Mouse (Mus musculus) hindbrain, embryonic 11.5 days (tissue): ENCODE results near the gene Cfap206. TPM values are rescaled to one million over a fixed set of nuclear protein-coding genes. Genes with fewer than 3 reads are reported as not detected.

Source experiments
- ATAC-seq: fragments of 200-750 bp; cut with Nextera tagmentation; 2 replicates; pipeline ENCODE4 v1.8.0; 2017; ENCODE audit warnings: mild to moderate bottlenecking, moderate TSS enrichment, moderate library complexity; ENCODE audit not compliant: low FRiP score
- DNase-seq: peaks from one replicate; pipeline ENCODE4 v3.0.0-alpha.2; 2015; ENCODE audit warnings: low spot score
- H3K27ac ChIP-seq: fragments of 300-500 bp; sonication (generic); 2 replicates; pipeline ENCODE4 v1.5.1; 2014; ENCODE audit warnings: mild to moderate bottlenecking, low read depth, low read length
- H3K27me3 ChIP-seq: fragments of 300-500 bp; sonication (generic); 2 replicates; pipeline ENCODE4 v1.6.1; 2014; ENCODE audit warnings: mild to moderate bottlenecking, low read length, moderate library complexity, mixed read lengths; ENCODE audit not compliant: control insufficient read depth, insufficient read depth
- H3K36me3 ChIP-seq: fragments of 300-500 bp; sonication (generic); 2 replicates; pipeline ENCODE4 v1.6.1; 2014; ENCODE audit warnings: mild to moderate bottlenecking, low read length, moderate library complexity, mixed read lengths; ENCODE audit not compliant: control insufficient read depth, insufficient read depth
- H3K4me1 ChIP-seq: fragments of 300-500 bp; sonication (generic); replicated peaks from 2 replicates; pipeline ENCODE4 v1.6.1; 2014; ENCODE audit warnings: low read length, mixed read lengths; ENCODE audit not compliant: control insufficient read depth, insufficient read depth
- H3K4me2 ChIP-seq: fragments of 300-500 bp; sonication (generic); replicated peaks from 2 replicates; pipeline ENCODE4 v1.6.1; 2014; ENCODE audit warnings: mild to moderate bottlenecking, low read depth, low read length
- H3K4me3 ChIP-seq: fragments of 300-500 bp; sonication (generic); 2 replicates; pipeline ENCODE4 v1.5.1; 2014; ENCODE audit warnings: low read depth, low read length
- H3K9ac ChIP-seq: fragments of 300-500 bp; sonication (generic); 2 replicates; pipeline ENCODE4 v1.6.1; 2014; ENCODE audit warnings: low read depth, low read length
- H3K9me3 ChIP-seq: fragments of 300-500 bp; sonication (generic); 2 replicates; pipeline ENCODE4 v1.6.1; 2016; ENCODE audit warnings: low read length; ENCODE audit not compliant: control insufficient read depth
- WGBS: fragments of 180-500 bp; shearing (Covaris S2); extraction: QIAGEN DNeasy Blood & Tissue Kit; methylation state at CpG from one replicate; pipeline ENCODE4 v1.1.7; 2014; 5-methylcytosine and 5-hydroxymethylcytosine counted together
- polyA plus RNA-seq: library from polyadenylated mRNA; unstranded; fragments of >200 nt; fragmentation: Nextera tagmentation; extraction: Ambion mirVana; gene quantifications from 2 replicates; pipeline ENCODE4 v1.2.1, GENCODE M21; 2014

The Cfap206 gene
- polyA plus RNA-seq, 1 experiment from 2014 or later, result 4.5 TPM

GRCm38 (mm10) chr4:34701528-34701927 lies 28.5 kb downstream of the Cfap206 start:
- H3K9ac ChIP-seq, result no peak overlapping the region
- no peaks in the 10 kb centered on the region for H3K27me3 ChIP-seq
- no peaks in the 10 kb centered on the region for H3K9me3 ChIP-seq
- no peak overlapping the region for H3K4me3 ChIP-seq
- H3K36me3 ChIP-seq, result no peaks in the 10 kb centered on the region
- WGBS, result 53% methylated on average over 5 of the region's 5 CpGs
- no peak for ATAC-seq
- no peaks in the 10 kb centered on the region for H3K4me1 ChIP-seq
- DNase-seq, result peak; percentile 73
- no peak overlapping the region for H3K27ac ChIP-seq
- H3K4me2 ChIP-seq, result no peak overlapping the region

- H3K9me3 ChIP-seq, result no peaks in the 10 kb centered on the region
These were observed 42.0 kb downstream of the Cfap206 start for GRCm38 (mm10) chr4:34688021-34688420.

GRCm38 (mm10) chr4:34686874-34687567 lies 43.0 kb downstream of the Cfap206 start, which contains the start of gene Slc35a1:
Slc35a1 (minus strand) TSS chr4:34687438.
- H3K9me3 ChIP-seq, result no peaks in the 10 kb centered on the region
- no peaks in the 10 kb centered on the region for H3K4me1 ChIP-seq
- H3K4me3 ChIP-seq, result peak within 1 kb of the TSS; percentile 73
- no peaks in the 10 kb centered on the region for H3K27me3 ChIP-seq
- DNase-seq, result peak; percentile 91
- H3K9ac ChIP-seq, result peak within 1 kb of the TSS; percentile 94
- WGBS, result under 1% methylated on average over 61 of the region's 65 CpGs
- peak; percentile 98 for ATAC-seq
- no peaks in the 10 kb centered on the region for H3K36me3 ChIP-seq
- peak within 1 kb of the TSS; percentile 96 for H3K27ac ChIP-seq
- H3K4me2 ChIP-seq, result peak within 1 kb of the TSS; percentile 47

More at GRCm38 (mm10) chr4:34688021-34688420, 42.0 kb downstream of the Cfap206 start:
- H3K27ac ChIP-seq, result no peak overlapping the region
- no peaks in the 10 kb centered on the region for H3K36me3 ChIP-seq
- H3K4me2 ChIP-seq, result no peak overlapping the region
- no peaks in the 10 kb centered on the region for H3K27me3 ChIP-seq
- peak; percentile 9 for DNase-seq
- H3K9ac ChIP-seq, result no peak overlapping the region
- no peaks in the 10 kb centered on the region for H3K4me1 ChIP-seq
- no peak overlapping the region for H3K4me3 ChIP-seq
- no peak for ATAC-seq
- WGBS, result 86% methylated on average over 3 of the region's 3 CpGs

GRCm38 (mm10) chr4:34680530-34680929 lies 49.5 kb downstream of the Cfap206 start:
- 86% methylated on average over 5 of the region's 5 CpGs for WGBS
- Histone ChIP-seq H3K36me3 (no peaks in the 10 kb centered on the region), H3K4me1 (no peaks in the 10 kb centered on the region), H3K4me2 (no peak overlapping the region), H3K9ac (no peak overlapping the region), H3K9me3 (no peaks in the 10 kb centered on the region), H3K27ac (no peak overlapping the region), H3K4me3 (no peak overlapping the region), H3K27me3 (no peaks in the 10 kb centered on the region)
- no peak for ATAC-seq
- no peak for DNase-seq

- Histone ChIP-seq H3K4me2 (no peak overlapping the region), H3K4me1 (no peaks in the 10 kb centered on the region), H3K36me3 (no peaks in the 10 kb centered on the region; the same call in 1 of the 2 replicates), H3K27ac (no peak overlapping the region), H3K4me3 (no peak overlapping the region), H3K27me3 (no peaks in the 10 kb centered on the region), H3K9me3 (no peaks in the 10 kb centered on the region), H3K9ac (no peak overlapping the region)
- ATAC-seq (no peak), DNase-seq (no peak)
- WGBS, result 95% methylated on average over 5 of the region's 5 CpGs
These were observed 56.3 kb downstream of the Cfap206 start for GRCm38 (mm10) chr4:34673721-34674120.

- H3K36me3 ChIP-seq, result peaks cover 7% of the 10 kb centered on the region; the same call in 1 of the 2 replicates
- H3K9me3 ChIP-seq, result no peaks in the 10 kb centered on the region
- 94% methylated on average over 5 of the region's 5 CpGs for WGBS
- no peak overlapping the region for H3K4me3 ChIP-seq
- no peak overlapping the region for H3K9ac ChIP-seq
- DNase-seq (no peak), ATAC-seq (no peak)
- H3K27me3 ChIP-seq, result no peaks in the 10 kb centered on the region
- no peaks in the 10 kb centered on the region for H3K4me1 ChIP-seq
- H3K4me2 ChIP-seq, result no peak overlapping the region
- H3K27ac ChIP-seq, result no peak overlapping the region
These were observed 62.1 kb downstream of the Cfap206 start for GRCm38 (mm10) chr4:34667923-34668322.

- no peaks in the 10 kb centered on the region for H3K27me3 ChIP-seq
- H3K4me3 ChIP-seq, result no peak overlapping the region
- no peak for ATAC-seq
- H3K9me3 ChIP-seq, result no peaks in the 10 kb centered on the region
- WGBS, result 90% methylated on average over 6 of the region's 6 CpGs
- peaks cover 15% of the 10 kb centered on the region for H3K36me3 ChIP-seq
- no peak overlapping the region for H3K4me2 ChIP-seq
- H3K27ac ChIP-seq, result no peak overlapping the region
- no peak overlapping the region for H3K9ac ChIP-seq
- H3K4me1 ChIP-seq, result no peaks in the 10 kb centered on the region
- no peak for DNase-seq
These were observed 68.1 kb downstream of the Cfap206 start for GRCm38 (mm10) chr4:34661927-34662326.

- H3K4me3 ChIP-seq, result no peak overlapping the region
- no peak overlapping the region for H3K27ac ChIP-seq
- H3K4me2 ChIP-seq, result no peak overlapping the region
- 97% methylated on average over 2 of the region's 2 CpGs for WGBS
- H3K4me1 ChIP-seq, result no peaks in the 10 kb centered on the region
- ATAC-seq (no peak), DNase-seq (no peak)
- no peak overlapping the region for H3K9ac ChIP-seq
- no peaks in the 10 kb centered on the region for H3K27me3 ChIP-seq
- H3K9me3 ChIP-seq, result no peaks in the 10 kb centered on the region
- peaks cover 15% of the 10 kb centered on the region for H3K36me3 ChIP-seq
These were observed 68.5 kb downstream of the Cfap206 start for GRCm38 (mm10) chr4:34661514-34661913.

GRCm38 (mm10) chr4:34659012-34659411 lies 71.0 kb downstream of the Cfap206 start:
- Histone ChIP-seq H3K4me3 (no peak overlapping the region), H3K27ac (no peak overlapping the region), H3K4me1 (no peaks in the 10 kb centered on the region), H3K9me3 (no peaks in the 10 kb centered on the region), H3K4me2 (no peak overlapping the region), H3K9ac (no peak overlapping the region), H3K36me3 (peaks cover 13% of the 10 kb centered on the region), H3K27me3 (no peaks in the 10 kb centered on the region)
- ATAC-seq (no peak), DNase-seq (no peak)
- 90% methylated on average over 2 of the region's 2 CpGs for WGBS
